Mouse (Mus musculus) CH12.LX (cell line): ENCODE data around the gene Mctp2. TPM values are rescaled to one million over a fixed set of nuclear protein-coding genes. Genes with fewer than 3 reads are reported as not detected.

Source experiments
- DNase-seq: peaks from one replicate; pipeline ENCODE4 v3.0.0-alpha.2; 2013; ENCODE audit errors: extremely low read depth
- H3K27ac ChIP-seq: 2 replicates; pipeline ENCODE4 v1.5.1; 2012; ENCODE audit warnings: low read depth, mild to moderate bottlenecking, control low read depth, moderate library complexity; ENCODE audit not compliant: insufficient read depth
- H3K27me3 ChIP-seq: replicated peaks from 2 replicates; pipeline ENCODE3; 2012; ENCODE audit warnings: inconsistent platforms
- H3K36me3 ChIP-seq, 2 experiments: replicated peaks in 1 of 2; 2 replicates each; pipeline versions ENCODE3 to v1.6.1; 2012; ENCODE audit warnings: inconsistent platforms in 1 of 2, low read length in 1 of 2, mild to moderate bottlenecking in 1 of 2, mixed read lengths in 1 of 2, moderate library complexity in 1 of 2; ENCODE audit not compliant: control insufficient read depth in 1 of 2, insufficient read depth in 1 of 2
- H3K4me1 ChIP-seq, 2 experiments: 2 replicates each; pipeline ENCODE4 v1.6.1; 2012; ENCODE audit warnings: inconsistent platforms in 1 of 2, moderate library complexity in 1 of 2; ENCODE audit not compliant: insufficient read depth in 2 of 2, control insufficient read depth in 1 of 2
- H3K4me2 ChIP-seq: 2 replicates; pipeline ENCODE4 v1.6.1; 2012; ENCODE audit warnings: low read depth, mild to moderate bottlenecking, control low read depth; ENCODE audit not compliant: poor library complexity, insufficient read depth, severe bottlenecking
- H3K4me3 ChIP-seq, 3 experiments: fragments of 150-350 bp in 1 of 3; sonication (generic) in 1 of 3; replicated peaks in 1 of 3; 2 replicates each; pipeline versions ENCODE3 to v1.5.1; 2011 to 2012; ENCODE audit warnings: low read depth in 2 of 3, low read length in 2 of 3, mild to moderate bottlenecking in 2 of 3, moderate library complexity in 2 of 3, control low read depth in 1 of 3, improper control_type of control experiment in 1 of 3, inconsistent platforms in 1 of 3, mixed read lengths in 1 of 3; ENCODE audit not compliant: poor library complexity in 1 of 3
- H3K79me2 ChIP-seq: replicated peaks from 2 replicates; pipeline ENCODE4 v1.6.1; 2012; ENCODE audit warnings: mild to moderate bottlenecking, moderate library complexity; ENCODE audit not compliant: control insufficient read depth, poor library complexity, insufficient read depth, severe bottlenecking; ENCODE audit errors: extremely low read depth
- H3K9ac ChIP-seq: 2 replicates; pipeline ENCODE4 v1.6.1; 2012; ENCODE audit warnings: low read depth, mild to moderate bottlenecking, control low read depth, moderate library complexity; ENCODE audit not compliant: insufficient read depth
- H3K9me3 ChIP-seq: replicated peaks from 2 replicates; pipeline ENCODE3; 2012; ENCODE audit warnings: low read length, inconsistent platforms, mixed read lengths
- CTCF ChIP-seq, 2 experiments: IDR thresholded peaks in 1 of 2; conservative IDR thresholded peaks in 1 of 2; 2 replicates each; pipeline ENCODE4 v1.5.1; 2011 to 2012; ENCODE audit warnings: low read depth in 2 of 2, low read length in 2 of 2, improper control_type of control experiment in 1 of 2, inconsistent platforms in 1 of 2, mild to moderate bottlenecking in 1 of 2, moderate library complexity in 1 of 2
- ELF1 ChIP-seq: IDR thresholded peaks from 2 replicates; pipeline ENCODE4 v1.6.1; 2014; ENCODE audit warnings: low read depth, mild to moderate bottlenecking, inconsistent platforms, low read length, improper control_type of control experiment
- ETS1 ChIP-seq: conservative IDR thresholded peaks from 2 replicates; pipeline ENCODE4 v1.6.1; 2012; ENCODE audit warnings: low read depth, mild to moderate bottlenecking, inconsistent platforms, low read length, improper control_type of control experiment, moderate library complexity
- JUN ChIP-seq: IDR thresholded peaks from 2 replicates; pipeline ENCODE4 v1.6.1; 2011; ENCODE audit warnings: low read depth, mild to moderate bottlenecking, low read length, improper control_type of control experiment, moderate library complexity; ENCODE audit not compliant: insufficient read depth
- JUND ChIP-seq: conservative IDR thresholded peaks from 2 replicates; pipeline ENCODE4 v1.6.1; 2011; ENCODE audit warnings: low read depth, low read length, improper control_type of control experiment
- MAFK ChIP-seq: IDR thresholded peaks from 2 replicates; pipeline ENCODE4 v1.6.1; 2011; ENCODE audit warnings: low read length, improper control_type of control experiment; ENCODE audit not compliant: insufficient replicate concordance
- MAZ ChIP-seq: IDR thresholded peaks from 2 replicates; pipeline ENCODE4 v1.6.1; 2012; ENCODE audit warnings: low read depth, mild to moderate bottlenecking, inconsistent platforms, low read length, improper control_type of control experiment, moderate library complexity
- MEF2A ChIP-seq: IDR thresholded peaks from 2 replicates; pipeline ENCODE4 v1.6.1; 2014; ENCODE audit warnings: low read depth, mild to moderate bottlenecking, inconsistent platforms, low read length, improper control_type of control experiment, borderline replicate concordance
- MXI1 ChIP-seq: IDR thresholded peaks from 2 replicates; pipeline ENCODE4 v1.6.1; 2011; ENCODE audit warnings: mild to moderate bottlenecking, low read depth, low read length, improper control_type of control experiment
- NRF1 ChIP-seq: IDR thresholded peaks from 2 replicates; pipeline ENCODE4 v1.6.1; 2014; ENCODE audit warnings: low read depth, mild to moderate bottlenecking, inconsistent platforms, low read length, improper control_type of control experiment, moderate library complexity
- RAD21 ChIP-seq: IDR thresholded peaks from 2 replicates; pipeline ENCODE4 v1.6.1; 2011; ENCODE audit warnings: low read depth, mild to moderate bottlenecking, low read length, improper control_type of control experiment, moderate library complexity
- RCOR1 ChIP-seq: conservative IDR thresholded peaks from 2 replicates; pipeline ENCODE4 v1.6.1; 2012; ENCODE audit warnings: low read depth, mild to moderate bottlenecking, inconsistent platforms, low read length, improper control_type of control experiment
- TCF12 ChIP-seq: IDR thresholded peaks from 2 replicates; pipeline ENCODE4 v1.6.1; 2014; ENCODE audit warnings: low read depth, mild to moderate bottlenecking, inconsistent platforms, low read length, improper control_type of control experiment
- UBTF ChIP-seq: IDR thresholded peaks from 2 replicates; pipeline ENCODE4 v1.6.1; 2012; ENCODE audit warnings: low read depth, mild to moderate bottlenecking, inconsistent platforms, low read length, improper control_type of control experiment, moderate library complexity
- USF2 ChIP-seq: conservative IDR thresholded peaks from 2 replicates; pipeline ENCODE4 v1.6.1; 2011; ENCODE audit warnings: low read depth, low read length, improper control_type of control experiment
- ZKSCAN1 ChIP-seq: IDR thresholded peaks from 2 replicates; pipeline ENCODE4 v1.6.1; 2012; ENCODE audit warnings: low read depth, inconsistent platforms, low read length, improper control_type of control experiment, borderline replicate concordance
- ZNF384 ChIP-seq: IDR thresholded peaks from 2 replicates; pipeline ENCODE4 v1.6.1; 2012; ENCODE audit warnings: low read depth, low read length, improper control_type of control experiment, inconsistent platforms
- dilution Hi-C: fragments of 300-500 bp; cut with MboI; formaldehyde crosslinking; loops from 2 replicates; pipeline ENCODE4 v1.14.3; 2020; ENCODE audit warnings: low sequenced_read_pairs; ENCODE audit not compliant: extremely low pct_unique_long_range_greater_than_20kb, extremely low pct_ligation_motif_present
- in situ Hi-C: fragments of 300-500 bp; cut with MboI; formaldehyde crosslinking; loops from 3 replicates; pipeline ENCODE4 v1.14.3; 2019; ENCODE audit warnings: low sequenced_read_pairs, low pct_ligation_motif_present, low pct_unique_long_range_greater_than_20kb, mixed read lengths
- polyA plus RNA-seq: library from polyadenylated mRNA; unstranded; fragments of >175 nt; gene quantifications from 2 replicates; pipeline ENCODE4 v1.2.1, GENCODE M21; 2012; ENCODE audit warnings: low read depth; ENCODE audit not compliant: insufficient read length
- total RNA-seq, 2 experiments: library from RNA; depleted of rRNA; stranded (reverse); fragments of 300-350 nt in 1 of 2; fragments of >200 nt in 1 of 2; gene quantifications; 2 replicates each; pipeline ENCODE4 v1.2.3; 2012 to 2014

The Mctp2 gene
- total and polyA plus RNA-seq, 3 experiments: 0.23 to 0.48 (median 0.38) TPM

GRCm38 (mm10) chr7:72210201-72210600, 96.2 kb downstream of the Mctp2 start:
- TF ChIP-seq ETS1 (no peak), NRF1 (no peak), RCOR1 (no peak), MEF2A (no peak), ZNF384 (no peak), MXI1 (no peak), MAFK (no peak), UBTF (no peak), CTCF (conservative IDR thresholded peaks at IDR 0.05 in 1 of 2, IDR thresholded peaks at IDR 0.05 in 1 of 2; ENCODE audit: low read depth in 2 of 2, low read length in 2 of 2) (no peak), USF2 (no peak)
- no peaks in the 10 kb centered on the region for H3K79me2 ChIP-seq
- no peak overlapping the region for H3K4me2 ChIP-seq
- H3K27ac ChIP-seq: no peak overlapping the region
- no peak overlapping the region for H3K9ac ChIP-seq
- no peak overlapping the region for H3K4me3 ChIP-seq
- dilution Hi-C loops (no loop called here), in situ Hi-C loops (no loop called here)
- no peaks in the 10 kb centered on the region for H3K4me1 ChIP-seq
- DNase-seq: no peak
- H3K9me3 ChIP-seq: no peaks in the 10 kb centered on the region
- H3K27me3 ChIP-seq: no peaks in the 10 kb centered on the region
- no peaks in the 10 kb centered on the region for H3K36me3 ChIP-seq

DNA sequence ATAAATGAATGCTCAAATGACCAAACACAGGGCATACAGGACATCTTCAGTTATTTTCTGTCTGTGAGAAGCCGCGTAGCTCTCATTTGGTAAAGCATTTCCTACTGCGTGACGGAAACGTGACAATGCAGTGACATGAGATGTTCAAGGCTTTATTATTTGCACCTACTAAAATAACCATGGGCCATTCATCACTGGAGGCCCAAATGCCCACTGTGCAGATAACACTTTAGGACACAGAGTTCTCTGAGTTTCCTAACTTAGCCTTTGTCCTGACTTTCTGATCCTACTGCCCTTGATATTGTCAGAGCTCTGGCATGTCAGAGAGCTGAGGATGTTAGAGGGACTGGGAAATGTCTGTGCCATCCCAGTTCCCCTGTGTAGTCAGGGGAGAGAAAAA, 97.1 kb downstream of the Mctp2 start:
- no peaks in the 10 kb centered on the region for H3K27me3 ChIP-seq
- no peak for DNase-seq
- dilution Hi-C loops (no loop called here), in situ Hi-C loops (no loop called here)
- no peak for TF ChIP-seq MAZ
- H3K36me3 ChIP-seq: no peaks in the 10 kb centered on the region
- H3K79me2 ChIP-seq: no peaks in the 10 kb centered on the region
- H3K4me1 ChIP-seq: no peaks in the 10 kb centered on the region
- no peak overlapping the region for H3K9ac ChIP-seq
- no peaks in the 10 kb centered on the region for H3K9me3 ChIP-seq
- H3K4me3 ChIP-seq: no peak overlapping the region
- no peak overlapping the region for H3K27ac ChIP-seq
- no peak overlapping the region for H3K4me2 ChIP-seq

DNA sequence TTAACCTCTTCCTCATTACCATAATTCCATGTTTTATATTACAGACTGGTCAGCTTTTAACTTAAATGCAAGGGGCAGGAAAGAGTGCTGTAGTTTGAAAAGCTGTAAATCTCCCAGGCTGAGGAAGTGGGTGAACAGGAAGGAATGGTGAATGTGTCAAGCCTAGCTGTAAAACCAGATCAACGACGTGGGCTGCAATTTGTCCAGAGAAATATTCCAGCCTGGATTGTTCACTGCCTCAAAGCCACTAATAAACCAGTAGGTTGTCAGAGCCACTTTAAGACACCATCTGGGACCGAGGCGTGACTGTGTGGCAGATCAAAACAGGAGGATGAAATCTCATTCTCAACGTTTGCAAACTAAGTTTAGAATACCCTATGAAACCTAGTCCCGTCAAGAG, 99.6 kb downstream of the Mctp2 start:
- no peak for DNase-seq
- in situ Hi-C loops (no loop called here), dilution Hi-C loops (no loop called here)
- no peaks in the 10 kb centered on the region for H3K36me3 ChIP-seq
- no peaks in the 10 kb centered on the region for H3K4me1 ChIP-seq
- H3K9ac ChIP-seq: no peak overlapping the region
- H3K4me3 ChIP-seq: no peak overlapping the region
- no peaks in the 10 kb centered on the region for H3K9me3 ChIP-seq
- TF ChIP-seq JUND (no peak), CTCF (conservative IDR thresholded peaks at IDR 0.05 in 1 of 2, IDR thresholded peaks at IDR 0.05 in 1 of 2; ENCODE audit: low read depth in 2 of 2, low read length in 2 of 2) (no peak), RAD21 (no peak), MXI1 (no peak), USF2 (no peak), UBTF (no peak), TCF12 (no peak), NRF1 (no peak), RCOR1 (no peak), ELF1 (no peak), MAZ (no peak), JUN (no peak), MEF2A (no peak), MAFK (no peak), ZKSCAN1 (no peak)
- H3K79me2 ChIP-seq: no peaks in the 10 kb centered on the region
- H3K27me3 ChIP-seq: no peaks in the 10 kb centered on the region
- no peak overlapping the region for H3K4me2 ChIP-seq
- no peak overlapping the region for H3K27ac ChIP-seq
